Mouse (Mus musculus) ES-Bruce4 (cell line): ENCODE data around the gene Otogl.

Experiments used
- CTCF ChIP-seq: IDR thresholded peaks from one replicate; pipeline ENCODE4 v1.8.1; 2011; ENCODE audit warnings: low read depth, low read length
- EP300 ChIP-seq: IDR thresholded peaks from 2 replicates; pipeline ENCODE4 v1.6.1; 2011; ENCODE audit warnings: low read depth, low read length; ENCODE audit not compliant: insufficient read depth
- POLR2A ChIP-seq: IDR thresholded peaks from one replicate; pipeline ENCODE4 v1.8.1; 2011; ENCODE audit warnings: low read length; ENCODE audit not compliant: insufficient read depth

GRCm38 (mm10) chr10:107896158-107896557 lies 15.8 kb downstream of the Otogl start:
- no peak for TF ChIP-seq CTCF
- no peak for TF ChIP-seq POLR2A
- TF ChIP-seq EP300 = no peak
